Mouse (Mus musculus) E14TG2a.4 (cell line): ENCODE data around the gene Dennd2a.

Experiments used
- CTCF ChIP-seq: conservative IDR thresholded peaks from 2 replicates; pipeline ENCODE4 v1.5.1; 2014; ENCODE audit warnings: low read length
- NANOG ChIP-seq: IDR thresholded peaks from 2 replicates; pipeline ENCODE4 v1.6.1; 2014; ENCODE audit warnings: borderline replicate concordance, low read length, mixed read lengths

DNA sequence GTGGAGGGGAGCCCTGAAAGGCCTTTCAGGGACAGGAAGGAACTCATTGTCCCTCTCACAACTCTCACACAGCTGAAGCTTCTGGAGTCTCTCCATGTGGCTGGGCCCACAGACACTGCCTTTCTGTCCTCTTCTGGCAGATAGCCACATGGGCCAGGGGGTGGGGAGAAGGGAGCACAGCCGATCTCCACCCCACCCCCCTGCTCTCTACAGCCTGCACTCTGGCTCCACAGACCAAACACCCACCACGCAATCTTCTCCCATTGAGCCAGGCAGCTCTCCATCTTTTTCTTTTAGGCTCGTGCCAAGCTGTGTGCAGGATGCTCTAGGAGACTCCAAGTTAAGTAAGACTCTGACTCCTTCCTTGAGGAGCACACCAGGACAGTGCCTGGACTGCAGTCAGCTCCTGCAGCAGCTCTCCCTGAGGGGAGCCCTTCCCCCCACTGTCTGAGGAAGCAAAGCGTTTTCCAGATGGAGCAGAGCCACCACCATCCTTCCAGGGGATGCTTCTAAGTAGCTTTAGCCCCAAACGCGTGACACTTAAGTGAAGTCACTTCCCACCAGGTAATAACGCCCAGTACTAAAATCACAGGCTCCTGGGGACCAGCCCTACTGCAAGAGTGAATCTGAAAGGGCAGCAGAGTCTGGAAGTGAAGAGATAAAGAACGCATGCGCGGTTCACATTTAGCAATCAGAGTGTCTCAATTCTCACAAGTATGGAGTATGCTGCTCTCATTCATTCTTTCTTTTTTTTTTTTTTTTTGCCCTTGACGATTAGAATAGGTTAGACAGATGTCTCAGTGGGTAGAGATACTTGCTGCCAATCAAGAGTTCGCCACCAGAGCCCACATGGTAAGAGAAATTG is 28.8 kb downstream of the Dennd2a start:
- no peak for TF ChIP-seq CTCF
- no peak for TF ChIP-seq NANOG
